Mouse (Mus musculus) kidney, embryonic 15.5 days (tissue): ENCODE measurements at regions not wholly inside any gene's neighbourhood (a gene's known extent, or its start where the extent isn't known, plus 50 kb on each side); places are given as distances from the start of the nearest gene placed in this dataset.

Experiments used
- ATAC-seq: fragments of 200-750 bp; cut with Nextera tagmentation; replicated peaks from 2 replicates; pipeline ENCODE4 v1.8.0; 2017; ENCODE audit warnings: moderate TSS enrichment; ENCODE audit not compliant: low FRiP score
- H3K27ac ChIP-seq: fragments of 300-500 bp; sonication (generic); 2 replicates; pipeline ENCODE4 v1.5.1; 2015; ENCODE audit warnings: mild to moderate bottlenecking, inconsistent platforms
- H3K27me3 ChIP-seq: fragments of 300-500 bp; sonication (generic); 2 replicates; pipeline ENCODE4 v1.6.1; 2015; ENCODE audit warnings: inconsistent platforms
- H3K36me3 ChIP-seq: fragments of 300-500 bp; sonication (generic); 2 replicates; pipeline ENCODE4 v1.6.1; 2015; ENCODE audit warnings: inconsistent platforms
- H3K4me1 ChIP-seq: fragments of 300-500 bp; sonication (generic); 2 replicates; pipeline ENCODE4 v1.6.1; 2015; ENCODE audit warnings: inconsistent platforms
- H3K4me2 ChIP-seq: fragments of 300-500 bp; sonication (generic); 2 replicates; pipeline ENCODE4 v1.6.1; 2015; ENCODE audit warnings: moderate library complexity, mild to moderate bottlenecking, inconsistent platforms
- H3K4me3 ChIP-seq: fragments of 300-500 bp; sonication (generic); replicated peaks from 2 replicates; pipeline ENCODE4 v1.5.1; 2015; ENCODE audit warnings: mild to moderate bottlenecking, inconsistent platforms
- H3K9ac ChIP-seq: fragments of 300-500 bp; sonication (generic); 2 replicates; pipeline ENCODE4 v1.6.1; 2015; ENCODE audit warnings: mild to moderate bottlenecking, inconsistent platforms
- H3K9me3 ChIP-seq: fragments of 300-500 bp; sonication (generic); replicated peaks from 2 replicates; pipeline ENCODE4 v1.6.1; 2016; ENCODE audit warnings: inconsistent platforms
- WGBS: fragments of 180-500 bp; shearing (Covaris S2); methylation state at CpG from one replicate; pipeline ENCODE4 v1.1.7; 2015; ENCODE audit warnings: mixed read lengths; 5-methylcytosine and 5-hydroxymethylcytosine counted together

DNA sequence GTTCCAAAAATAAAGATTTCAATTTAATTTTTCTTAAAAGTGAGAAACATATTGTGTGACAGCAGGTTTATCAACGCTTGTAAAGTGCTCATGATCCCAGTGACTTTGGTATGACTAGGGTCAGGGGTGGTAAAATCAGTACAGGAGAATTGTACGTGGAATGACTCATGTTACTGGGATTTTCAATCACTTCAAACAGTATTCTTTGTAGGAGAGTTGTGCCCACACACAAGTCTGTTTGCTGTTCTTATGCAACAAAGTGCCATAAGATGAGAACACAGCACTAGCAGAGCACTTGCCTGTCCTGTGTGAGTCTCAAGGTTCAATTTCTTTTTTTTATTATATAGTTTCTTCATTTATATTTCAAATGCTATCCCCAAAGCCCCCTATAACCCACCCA lies 166.5 kb downstream of the Smarca1 start:
- H3K4me1 ChIP-seq: no peaks in the 10 kb centered on the region
- no peaks in the 10 kb centered on the region for H3K36me3 ChIP-seq
- 84% methylated on average over 2 of the region's 2 CpGs for WGBS
- no peaks in the 10 kb centered on the region for H3K9me3 ChIP-seq
- no peak overlapping the region for H3K4me3 ChIP-seq
- H3K9ac ChIP-seq: no peak overlapping the region
- no peak overlapping the region for H3K4me2 ChIP-seq
- ATAC-seq: no peak
- no peak overlapping the region for H3K27ac ChIP-seq
- H3K27me3 ChIP-seq: no peaks in the 10 kb centered on the region

DNA sequence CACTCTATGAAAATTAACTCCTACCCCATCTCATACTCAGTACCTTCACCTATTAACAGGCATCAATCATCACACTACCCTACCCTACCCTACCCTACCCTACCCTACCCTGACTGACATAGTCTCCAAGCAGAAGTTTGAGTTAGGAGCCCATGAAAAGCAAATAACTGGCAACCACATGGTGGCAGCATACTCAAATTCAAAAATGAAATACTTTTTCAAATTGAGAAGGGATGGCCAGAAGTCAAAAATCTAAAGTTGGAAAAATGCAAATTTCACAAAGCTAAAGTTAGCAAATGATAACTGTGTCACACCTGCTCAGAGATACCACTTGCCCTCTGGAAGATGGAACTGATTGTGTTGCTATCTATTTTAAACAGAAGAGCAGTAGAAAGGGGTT lies 189.7 kb downstream of the Smarca1 start:
- no peaks in the 10 kb centered on the region for H3K36me3 ChIP-seq
- ATAC-seq: no peak
- no peaks in the 10 kb centered on the region for H3K4me1 ChIP-seq
- no peak overlapping the region for H3K9ac ChIP-seq
- H3K27ac ChIP-seq: no peak overlapping the region
- no peaks in the 10 kb centered on the region for H3K9me3 ChIP-seq
- H3K4me2 ChIP-seq: no peak overlapping the region
- no peaks in the 10 kb centered on the region for H3K27me3 ChIP-seq
- H3K4me3 ChIP-seq: no peak overlapping the region

DNA sequence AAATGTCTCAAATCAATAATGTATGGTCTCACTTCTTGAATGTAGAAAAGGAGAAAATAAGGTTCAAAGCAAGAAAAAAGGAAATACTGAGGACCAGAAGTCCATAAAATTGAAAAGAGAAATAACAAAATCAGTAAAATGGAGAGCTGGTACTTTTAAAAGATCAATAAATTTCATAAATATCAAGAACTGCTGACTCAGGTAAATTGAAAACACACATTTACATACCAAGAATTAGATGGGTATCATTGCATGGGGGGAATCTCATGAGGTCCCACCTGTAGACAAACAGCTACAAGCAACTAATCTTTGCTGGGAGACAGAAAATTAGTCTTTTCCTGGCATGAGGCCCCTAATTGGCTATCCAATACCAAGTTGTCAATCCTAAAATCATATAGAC lies 224.0 kb downstream of the Smarca1 start:
- no peak for ATAC-seq
- Histone ChIP-seq H3K27ac (no peak overlapping the region), H3K9ac (no peak overlapping the region), H3K36me3 (no peaks in the 10 kb centered on the region), H3K4me1 (no peaks in the 10 kb centered on the region), H3K4me2 (no peak overlapping the region), H3K4me3 (no peak overlapping the region), H3K27me3 (no peaks in the 10 kb centered on the region), H3K9me3 (no peaks in the 10 kb centered on the region)

DNA sequence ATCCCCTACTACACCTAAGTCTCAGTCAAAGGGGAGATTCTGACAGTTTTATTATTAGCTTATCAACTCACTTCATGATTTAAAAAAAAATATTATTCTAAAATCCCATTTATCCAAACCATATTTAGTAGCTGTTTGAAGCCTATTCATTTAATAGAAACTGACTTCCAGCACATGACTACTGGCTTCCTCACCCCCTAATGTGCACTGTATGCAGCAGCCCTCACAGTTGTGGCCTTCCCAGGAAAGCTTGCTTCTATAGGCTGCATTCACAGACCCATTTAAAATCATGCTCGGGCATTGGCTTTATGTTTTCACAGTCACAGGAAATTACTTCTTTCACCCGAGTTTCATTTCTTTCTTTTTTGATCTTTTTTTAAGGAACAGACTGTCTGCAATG lies 246.3 kb downstream of the Smarca1 start:
- no peaks in the 10 kb centered on the region for H3K9me3 ChIP-seq
- H3K36me3 ChIP-seq: no peaks in the 10 kb centered on the region
- ATAC-seq: no peak
- no peak overlapping the region for H3K9ac ChIP-seq
- H3K4me2 ChIP-seq: no peak overlapping the region
- WGBS: 37% methylated on average over 2 of the region's 2 CpGs
- no peaks in the 10 kb centered on the region for H3K4me1 ChIP-seq
- no peaks in the 10 kb centered on the region for H3K27me3 ChIP-seq
- no peak overlapping the region for H3K27ac ChIP-seq
- no peak overlapping the region for H3K4me3 ChIP-seq

DNA sequence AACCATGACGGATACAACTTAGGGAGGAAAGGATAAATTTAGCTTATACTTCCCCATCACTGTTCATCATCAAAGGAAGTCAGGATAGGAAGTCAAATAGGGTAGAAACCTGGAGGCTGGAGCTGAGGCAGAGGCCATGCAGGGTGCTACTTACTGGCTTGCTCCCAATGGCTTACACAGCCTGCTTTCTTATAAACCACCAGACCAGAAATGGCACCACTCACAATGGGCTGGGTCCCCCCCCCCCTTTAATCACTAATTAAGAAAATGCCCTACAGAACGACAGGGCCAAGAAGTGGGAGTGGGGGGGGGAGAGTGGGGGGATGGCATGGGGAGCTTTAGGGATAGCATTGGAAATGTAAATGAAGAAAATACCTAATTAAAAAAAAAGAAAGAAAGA lies 251.6 kb downstream of the Smarca1 start:
- no peaks in the 10 kb centered on the region for H3K36me3 ChIP-seq
- H3K4me3 ChIP-seq: no peak overlapping the region
- H3K27ac ChIP-seq: no peak overlapping the region
- 61% methylated on average over 2 of the region's 2 CpGs for WGBS
- H3K9ac ChIP-seq: no peak overlapping the region
- ATAC-seq: no peak
- H3K27me3 ChIP-seq: peaks cover 3% of the 10 kb centered on the region; the same call in 1 of the 2 replicates
- H3K4me1 ChIP-seq: no peaks in the 10 kb centered on the region
- H3K4me2 ChIP-seq: no peak overlapping the region
- H3K9me3 ChIP-seq: no peaks in the 10 kb centered on the region

DNA sequence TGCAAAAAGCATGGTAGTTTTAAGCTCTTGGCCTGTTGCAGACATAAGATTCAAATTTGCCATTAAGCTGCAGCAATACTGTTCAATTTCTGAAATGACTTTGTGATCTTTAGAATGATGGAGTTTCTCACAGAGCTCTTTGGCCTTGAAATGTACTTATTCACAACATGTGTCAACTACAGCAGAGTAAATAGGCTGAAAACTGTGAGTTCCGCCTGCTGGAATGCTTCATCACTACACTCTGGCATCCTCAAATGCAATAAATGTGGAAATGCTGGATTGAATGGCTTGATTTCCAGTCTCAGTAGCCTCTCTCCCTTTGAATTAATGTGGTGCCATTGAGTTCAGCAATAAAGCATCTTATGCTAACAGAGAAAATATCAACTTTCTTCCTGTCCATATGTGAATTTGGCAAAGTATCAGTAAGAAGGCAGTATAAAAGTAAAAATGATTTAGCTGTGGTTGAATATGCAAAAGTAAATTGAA lies 253.9 kb downstream of the Smarca1 start:
- peaks cover 3% of the 10 kb centered on the region; the same call in 1 of the 2 replicates for H3K27me3 ChIP-seq
- H3K27ac ChIP-seq: no peak overlapping the region
- 76% methylated on average over 1 of the region's 1 CpGs for WGBS
- H3K4me2 ChIP-seq: no peak overlapping the region
- H3K36me3 ChIP-seq: no peaks in the 10 kb centered on the region
- peak; percentile 56; the same call in 1 of the 2 replicates for ATAC-seq
- H3K4me1 ChIP-seq: no peaks in the 10 kb centered on the region
- no peak overlapping the region for H3K4me3 ChIP-seq
- H3K9ac ChIP-seq: no peak overlapping the region
- no peaks in the 10 kb centered on the region for H3K9me3 ChIP-seq

DNA sequence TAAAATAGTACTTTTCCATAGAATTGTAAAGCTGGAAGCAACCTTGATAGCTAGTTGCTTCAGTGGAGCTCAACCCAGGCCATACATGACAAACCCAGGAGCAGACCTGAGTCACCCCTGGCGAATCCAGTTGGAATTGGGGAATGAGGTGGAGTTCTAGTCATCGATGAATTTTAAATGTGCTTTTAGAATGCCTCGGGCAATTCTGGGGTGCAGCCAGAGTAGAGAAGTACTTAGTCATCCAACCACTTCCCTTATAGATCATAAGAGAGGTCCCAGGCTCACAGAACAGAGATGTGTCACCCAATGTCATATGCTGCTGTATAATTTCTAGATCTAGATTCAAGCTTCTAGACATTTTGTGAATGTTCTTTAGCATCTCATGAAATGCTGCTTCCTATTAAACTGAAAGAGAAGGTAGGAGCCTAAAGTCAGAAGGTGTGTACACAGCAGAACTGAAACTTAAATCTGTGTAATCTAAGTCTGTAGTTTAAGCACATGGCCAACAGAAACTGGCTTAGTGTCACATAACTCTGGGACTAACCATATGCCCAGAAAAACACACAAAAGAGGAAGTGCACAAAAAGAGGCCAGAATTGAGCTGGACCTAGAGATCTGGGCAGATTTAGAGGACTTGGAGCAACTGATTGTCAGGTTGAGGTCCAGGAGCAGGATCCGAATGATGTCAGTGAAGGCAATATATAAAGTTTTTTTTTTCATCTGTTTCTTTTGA lies 269.7 kb downstream of the Smarca1 start:
- 90% methylated on average over 4 of the region's 4 CpGs for WGBS

DNA sequence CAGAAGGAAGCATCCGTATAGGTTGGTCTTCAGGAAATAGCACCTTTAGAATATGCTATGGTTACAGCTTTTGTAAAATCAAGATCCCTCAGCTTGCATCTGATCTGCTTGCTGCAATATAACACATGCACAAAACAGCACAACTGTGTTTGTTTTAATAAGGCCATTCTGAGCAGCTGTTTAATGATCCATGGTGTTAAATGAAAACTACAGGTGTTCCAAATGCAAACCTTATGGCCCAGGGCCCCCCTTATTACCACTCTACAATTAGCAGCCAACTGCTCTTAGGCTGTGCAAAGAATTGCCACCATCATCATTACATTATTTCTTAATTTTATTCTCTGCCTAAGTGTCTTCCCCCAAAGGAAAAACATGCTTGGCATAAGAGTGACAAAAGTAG lies 280.4 kb downstream of the Smarca1 start:
- no peak for ATAC-seq
- H3K27ac ChIP-seq: no peak overlapping the region
- no peak overlapping the region for H3K4me2 ChIP-seq
- no peak overlapping the region for H3K4me3 ChIP-seq
- no peak overlapping the region for H3K9ac ChIP-seq
- 0 out of 2 replicates have a peak, but pooled peaks cover 8% of the 10 kb centered on the region for H3K27me3 ChIP-seq
- no peaks in the 10 kb centered on the region for H3K4me1 ChIP-seq
- no peaks in the 10 kb centered on the region for H3K9me3 ChIP-seq
- no peaks in the 10 kb centered on the region for H3K36me3 ChIP-seq
- 75% methylated on average over 1 of the region's 1 CpGs for WGBS

More for the DNA sequence above, 269.7 kb downstream of the Smarca1 start:
- no peak overlapping the region for H3K9ac ChIP-seq
- H3K4me3 ChIP-seq: no peak overlapping the region
- H3K27me3 ChIP-seq: no peaks in the 10 kb centered on the region
- ATAC-seq: no peak
- no peak overlapping the region for H3K27ac ChIP-seq
- no peaks in the 10 kb centered on the region for H3K36me3 ChIP-seq
- no peak overlapping the region for H3K4me2 ChIP-seq
- no peaks in the 10 kb centered on the region for H3K4me1 ChIP-seq
- no peaks in the 10 kb centered on the region for H3K9me3 ChIP-seq
